Mouse (Mus musculus) limb, embryonic 15.5 days (tissue): ENCODE data around the gene Lbp. TPM values are rescaled to one million over a fixed set of nuclear protein-coding genes. Genes with fewer than 3 reads are reported as not detected.

Experiments
- ATAC-seq: fragments of 200-750 bp; cut with Nextera tagmentation; 2 replicates; pipeline ENCODE4 v1.8.0; 2017; ENCODE audit warnings: low read depth, moderate TSS enrichment; ENCODE audit not compliant: insufficient number of reproducible peaks, low FRiP score, low TSS enrichment
- H3K27ac ChIP-seq: fragments of 300-500 bp; sonication (generic); 2 replicates; pipeline ENCODE4 v1.5.1; 2015; ENCODE audit warnings: moderate library complexity, mild to moderate bottlenecking, inconsistent platforms
- H3K27me3 ChIP-seq: fragments of 300-500 bp; sonication (generic); 2 replicates; pipeline ENCODE4 v1.6.1; 2015; ENCODE audit warnings: inconsistent platforms
- H3K36me3 ChIP-seq: fragments of 300-500 bp; sonication (generic); 2 replicates; pipeline ENCODE4 v1.6.1; 2015; ENCODE audit warnings: inconsistent platforms
- H3K4me1 ChIP-seq: fragments of 300-500 bp; sonication (generic); 2 replicates; pipeline ENCODE4 v1.6.1; 2015; ENCODE audit warnings: inconsistent platforms
- H3K4me2 ChIP-seq: fragments of 300-500 bp; sonication (generic); 2 replicates; pipeline ENCODE4 v1.6.1; 2015; ENCODE audit warnings: mild to moderate bottlenecking, inconsistent platforms
- H3K4me3 ChIP-seq: fragments of 300-500 bp; sonication (generic); 2 replicates; pipeline ENCODE4 v1.5.1; 2015; ENCODE audit warnings: mild to moderate bottlenecking, inconsistent platforms
- H3K9ac ChIP-seq: fragments of 300-500 bp; sonication (generic); 2 replicates; pipeline ENCODE4 v1.6.1; 2015; ENCODE audit warnings: inconsistent platforms
- H3K9me3 ChIP-seq: fragments of 300-500 bp; sonication (generic); 2 replicates; pipeline ENCODE4 v1.6.1; 2016; ENCODE audit warnings: inconsistent platforms
- WGBS: fragments of 180-500 bp; shearing (Covaris S2); methylation state at CpG from one replicate; pipeline ENCODE4 v1.1.7; 2015; 5-methylcytosine and 5-hydroxymethylcytosine counted together
- polyA plus RNA-seq: library from polyadenylated mRNA; unstranded; fragments of >200 nt; fragmentation: Nextera tagmentation; extraction: Ambion mirVana; gene quantifications from 2 replicates; pipeline ENCODE4 v1.2.1, GENCODE M21; 2015

Gene Lbp
- polyA plus RNA-seq, 1 experiment from 2014 or later, result 3.8 TPM

DNA sequence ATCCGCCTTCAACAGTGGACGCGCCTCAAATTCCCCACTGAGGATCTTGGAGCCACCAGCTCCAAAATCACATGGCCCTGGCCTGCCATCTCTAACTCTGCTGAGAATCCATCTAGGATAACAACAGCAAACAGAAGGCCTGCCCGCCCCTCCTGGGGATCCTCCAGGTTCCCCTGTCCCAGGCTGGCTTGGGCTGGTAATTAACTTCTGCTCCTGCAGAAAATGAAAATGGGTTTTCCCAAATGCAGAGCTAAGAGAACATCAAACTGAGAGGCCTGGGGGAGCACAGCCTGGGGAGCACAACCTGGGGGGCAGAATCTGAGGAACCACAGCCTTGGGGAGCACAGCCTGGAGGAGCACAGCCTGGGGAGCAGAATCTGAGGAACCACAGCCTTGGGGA, 26.6 kb upstream of the Lbp start:
- H3K4me1 ChIP-seq, result no peaks in the 10 kb centered on the region
- ATAC-seq, result no peak

GRCm38 (mm10) chr2:158281497-158282205, 24.6 kb upstream of the Lbp start:
- 60% methylated on average over 16 of the region's 16 CpGs for WGBS
- no peak overlapping the region for H3K4me3 ChIP-seq
- H3K9ac ChIP-seq, result no peak overlapping the region
- H3K4me2 ChIP-seq, result no peak overlapping the region
- H3K27ac ChIP-seq, result no peak overlapping the region
- no peaks in the 10 kb centered on the region for H3K36me3 ChIP-seq
- no peaks in the 10 kb centered on the region for H3K9me3 ChIP-seq
- no peak for ATAC-seq
- H3K27me3 ChIP-seq, result peaks cover 2% of the 10 kb centered on the region; the same call in 1 of the 2 replicates
- no peaks in the 10 kb centered on the region for H3K4me1 ChIP-seq

More for the DNA sequence above, 26.6 kb upstream of the Lbp start:
- Histone ChIP-seq H3K4me3 (no peak overlapping the region), H3K36me3 (no peaks in the 10 kb centered on the region), H3K4me2 (no peak overlapping the region), H3K27me3 (peaks cover 2% of the 10 kb centered on the region; the same call in 1 of the 2 replicates), H3K9ac (no peak overlapping the region), H3K9me3 (no peaks in the 10 kb centered on the region), H3K27ac (no peak overlapping the region)
- 94% methylated on average over 4 of the region's 4 CpGs for WGBS

DNA sequence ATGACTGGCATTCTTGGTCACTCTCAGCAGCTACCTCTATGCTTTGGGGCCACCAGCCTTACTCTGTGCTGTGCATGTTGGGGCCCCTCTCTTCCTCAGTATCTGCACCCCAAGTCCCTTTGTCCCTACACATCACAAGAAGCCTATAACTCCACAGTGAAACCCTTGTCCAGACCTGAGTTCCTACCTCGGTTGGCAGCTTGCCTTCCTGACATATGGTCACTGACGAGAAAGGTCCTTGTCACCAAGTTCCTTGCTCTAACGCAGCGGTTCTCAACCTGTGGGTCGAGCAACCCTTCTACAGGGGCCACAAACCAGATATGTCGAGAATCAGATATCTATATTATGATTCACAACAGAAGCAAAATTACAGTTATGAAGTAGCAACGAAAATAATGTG, 23.2 kb upstream of the Lbp start:
- ATAC-seq, result no peak
- H3K4me1 ChIP-seq, result no peaks in the 10 kb centered on the region
- H3K9me3 ChIP-seq, result no peaks in the 10 kb centered on the region
- H3K36me3 ChIP-seq, result no peaks in the 10 kb centered on the region
- H3K27ac ChIP-seq, result no peak overlapping the region
- WGBS, result 74% methylated on average over 7 of the region's 7 CpGs
- H3K4me3 ChIP-seq, result no peak overlapping the region
- H3K9ac ChIP-seq, result no peak overlapping the region
- H3K4me2 ChIP-seq, result no peak overlapping the region
- peaks cover 2% of the 10 kb centered on the region; the same call in 1 of the 2 replicates for H3K27me3 ChIP-seq

GRCm38 (mm10) chr2:158283771-158284170, 22.5 kb upstream of the Lbp start:
- Histone ChIP-seq H3K4me3 (no peak overlapping the region), H3K9ac (no peak overlapping the region), H3K4me1 (no peaks in the 10 kb centered on the region), H3K9me3 (no peaks in the 10 kb centered on the region), H3K4me2 (no peak overlapping the region), H3K36me3 (no peaks in the 10 kb centered on the region), H3K27ac (no peak overlapping the region), H3K27me3 (peaks cover 2% of the 10 kb centered on the region; the same call in 1 of the 2 replicates)
- WGBS, result 70% methylated on average over 6 of the region's 6 CpGs
- no peak for ATAC-seq

- H3K27ac ChIP-seq, result no peak overlapping the region
- H3K4me1 ChIP-seq, result no peaks in the 10 kb centered on the region
- no peaks in the 10 kb centered on the region for H3K9me3 ChIP-seq
- 23% methylated on average over 11 of the region's 11 CpGs for WGBS
- no peak overlapping the region for H3K4me2 ChIP-seq
- ATAC-seq, result no peak
- no peaks in the 10 kb centered on the region for H3K36me3 ChIP-seq
- no peak overlapping the region for H3K4me3 ChIP-seq
- no peak overlapping the region for H3K9ac ChIP-seq
- H3K27me3 ChIP-seq, result peaks cover 2% of the 10 kb centered on the region; the same call in 1 of the 2 replicates
These were observed 21.7 kb upstream of the Lbp start for GRCm38 (mm10) chr2:158284571-158284970.

GRCm38 (mm10) chr2:158285655-158286054, 20.6 kb upstream of the Lbp start:
- no peak overlapping the region for H3K27ac ChIP-seq
- no peaks in the 10 kb centered on the region for H3K4me1 ChIP-seq
- peaks cover 2% of the 10 kb centered on the region; the same call in 1 of the 2 replicates for H3K27me3 ChIP-seq
- 66% methylated on average over 6 of the region's 6 CpGs for WGBS
- no peak overlapping the region for H3K9ac ChIP-seq
- ATAC-seq, result no peak
- H3K4me2 ChIP-seq, result no peak overlapping the region
- H3K4me3 ChIP-seq, result no peak overlapping the region
- no peaks in the 10 kb centered on the region for H3K9me3 ChIP-seq
- no peaks in the 10 kb centered on the region for H3K36me3 ChIP-seq

- no peaks in the 10 kb centered on the region for H3K4me1 ChIP-seq
- H3K9ac ChIP-seq, result no peak overlapping the region
- H3K4me3 ChIP-seq, result no peak overlapping the region
- no peaks in the 10 kb centered on the region for H3K9me3 ChIP-seq
- no peak for ATAC-seq
- no peaks in the 10 kb centered on the region for H3K36me3 ChIP-seq
- WGBS, result 69% methylated on average over 9 of the region's 9 CpGs
- H3K4me2 ChIP-seq, result no peak overlapping the region
- no peaks in the 10 kb centered on the region for H3K27me3 ChIP-seq
- H3K27ac ChIP-seq, result no peak overlapping the region
These were observed 10.6 kb upstream of the Lbp start for GRCm38 (mm10) chr2:158295700-158296099.

GRCm38 (mm10) chr2:158299203-158299602, 7.1 kb upstream of the Lbp start:
- H3K4me1 ChIP-seq, result no peaks in the 10 kb centered on the region
- no peaks in the 10 kb centered on the region for H3K36me3 ChIP-seq
- no peak overlapping the region for H3K4me3 ChIP-seq
- no peak for ATAC-seq
- H3K27me3 ChIP-seq, result no peaks in the 10 kb centered on the region
- no peak overlapping the region for H3K4me2 ChIP-seq
- no peak overlapping the region for H3K9ac ChIP-seq
- no peaks in the 10 kb centered on the region for H3K9me3 ChIP-seq
- H3K27ac ChIP-seq, result no peak overlapping the region
- WGBS, result 62% methylated on average over 3 of the region's 3 CpGs

GRCm38 (mm10) chr2:158299731-158300130, 6.6 kb upstream of the Lbp start:
- H3K9me3 ChIP-seq, result no peaks in the 10 kb centered on the region
- WGBS, result 68% methylated on average over 4 of the region's 4 CpGs
- H3K36me3 ChIP-seq, result no peaks in the 10 kb centered on the region
- H3K9ac ChIP-seq, result no peak overlapping the region
- H3K4me3 ChIP-seq, result no peak overlapping the region
- H3K4me1 ChIP-seq, result no peaks in the 10 kb centered on the region
- no peak for ATAC-seq
- no peak overlapping the region for H3K27ac ChIP-seq
- no peak overlapping the region for H3K4me2 ChIP-seq
- H3K27me3 ChIP-seq, result no peaks in the 10 kb centered on the region

- no peak for ATAC-seq
- Histone ChIP-seq H3K9ac (no peak overlapping the region), H3K27me3 (no peaks in the 10 kb centered on the region), H3K36me3 (no peaks in the 10 kb centered on the region), H3K4me3 (no peak overlapping the region), H3K4me1 (peaks cover 12% of the 10 kb centered on the region), H3K4me2 (no peak overlapping the region), H3K9me3 (no peaks in the 10 kb centered on the region), H3K27ac (no peak overlapping the region)
- WGBS, result 70% methylated on average over 3 of the region's 3 CpGs
These were observed 3.5 kb upstream of the Lbp start for GRCm38 (mm10) chr2:158302807-158303206.

DNA sequence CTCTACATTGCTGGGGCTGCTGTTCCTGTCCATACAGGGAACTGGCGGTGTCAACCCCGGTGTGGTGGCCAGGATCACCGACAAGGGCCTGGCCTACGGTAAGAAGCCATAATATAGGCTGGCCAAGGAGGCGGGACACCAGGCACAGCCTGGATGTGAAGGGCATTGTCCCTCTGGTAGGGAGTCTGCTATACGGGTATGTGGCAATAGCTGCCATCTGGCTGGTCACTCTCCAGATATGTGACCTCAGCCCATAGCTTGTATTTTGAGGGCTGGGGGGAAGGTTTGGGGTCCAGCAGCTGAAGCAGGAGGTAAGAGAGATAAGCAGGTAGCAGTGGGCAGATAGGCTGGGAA, 380 bp downstream of the Lbp start:
- Histone ChIP-seq H3K4me3 (no peak overlapping the region), H3K4me2 (no peak overlapping the region), H3K27me3 (no peaks in the 10 kb centered on the region), H3K36me3 (no peaks in the 10 kb centered on the region), H3K4me1 (peaks cover 17% of the 10 kb centered on the region), H3K9ac (no peak overlapping the region), H3K9me3 (no peaks in the 10 kb centered on the region), H3K27ac (no peak overlapping the region)
- no peak for ATAC-seq
- WGBS, result 44% methylated on average over 6 of the region's 6 CpGs

- Histone ChIP-seq H3K4me2 (no peak overlapping the region), H3K4me3 (no peak overlapping the region), H3K9ac (no peak overlapping the region), H3K27me3 (no peaks in the 10 kb centered on the region), H3K9me3 (no peaks in the 10 kb centered on the region), H3K36me3 (no peaks in the 10 kb centered on the region), H3K27ac (0 out of 2 replicates have a peak overlapping the region, but pooled peaks have one; percentile 27), H3K4me1 (peaks cover 17% of the 10 kb centered on the region)
- no peak for ATAC-seq
- WGBS, result 36% methylated on average over 5 of the region's 5 CpGs
These were observed 2.0 kb downstream of the Lbp start for GRCm38 (mm10) chr2:158308276-158308675.

GRCm38 (mm10) chr2:158313089-158313488, 6.8 kb downstream of the Lbp start:
- no peaks in the 10 kb centered on the region for H3K36me3 ChIP-seq
- H3K9ac ChIP-seq, result no peak overlapping the region
- H3K27me3 ChIP-seq, result no peaks in the 10 kb centered on the region
- H3K4me3 ChIP-seq, result no peak overlapping the region
- peaks cover 4% of the 10 kb centered on the region; the same call in 1 of the 2 replicates for H3K4me1 ChIP-seq
- H3K9me3 ChIP-seq, result no peaks in the 10 kb centered on the region
- WGBS, result 62% methylated on average over 1 of the region's 1 CpGs
- no peak for ATAC-seq
- no peak overlapping the region for H3K4me2 ChIP-seq
- no peak overlapping the region for H3K27ac ChIP-seq
